Mouse (Mus musculus): ENCODE results near the gene Fancf.

- TF ChIP-seq CTCF (IDR thresholded peaks at IDR 0.05; ENCODE audit: low read depth) = no peak
- TF ChIP-seq EP300 (optimal IDR thresholded peaks at IDR 0.05) = no peak
These were observed 38.3 kb downstream of the Fancf start for GRCm38 (mm10) chr7:51823562-51824338.
